Mouse (Mus musculus): ENCODE data around the gene Twist1. TPM values are rescaled to one million over a fixed set of nuclear protein-coding genes. Genes with fewer than 3 reads are reported as not detected.

The Twist1 gene
- total RNA-seq, 1 experiment from 2014 or later = 8.3 TPM

DNA sequence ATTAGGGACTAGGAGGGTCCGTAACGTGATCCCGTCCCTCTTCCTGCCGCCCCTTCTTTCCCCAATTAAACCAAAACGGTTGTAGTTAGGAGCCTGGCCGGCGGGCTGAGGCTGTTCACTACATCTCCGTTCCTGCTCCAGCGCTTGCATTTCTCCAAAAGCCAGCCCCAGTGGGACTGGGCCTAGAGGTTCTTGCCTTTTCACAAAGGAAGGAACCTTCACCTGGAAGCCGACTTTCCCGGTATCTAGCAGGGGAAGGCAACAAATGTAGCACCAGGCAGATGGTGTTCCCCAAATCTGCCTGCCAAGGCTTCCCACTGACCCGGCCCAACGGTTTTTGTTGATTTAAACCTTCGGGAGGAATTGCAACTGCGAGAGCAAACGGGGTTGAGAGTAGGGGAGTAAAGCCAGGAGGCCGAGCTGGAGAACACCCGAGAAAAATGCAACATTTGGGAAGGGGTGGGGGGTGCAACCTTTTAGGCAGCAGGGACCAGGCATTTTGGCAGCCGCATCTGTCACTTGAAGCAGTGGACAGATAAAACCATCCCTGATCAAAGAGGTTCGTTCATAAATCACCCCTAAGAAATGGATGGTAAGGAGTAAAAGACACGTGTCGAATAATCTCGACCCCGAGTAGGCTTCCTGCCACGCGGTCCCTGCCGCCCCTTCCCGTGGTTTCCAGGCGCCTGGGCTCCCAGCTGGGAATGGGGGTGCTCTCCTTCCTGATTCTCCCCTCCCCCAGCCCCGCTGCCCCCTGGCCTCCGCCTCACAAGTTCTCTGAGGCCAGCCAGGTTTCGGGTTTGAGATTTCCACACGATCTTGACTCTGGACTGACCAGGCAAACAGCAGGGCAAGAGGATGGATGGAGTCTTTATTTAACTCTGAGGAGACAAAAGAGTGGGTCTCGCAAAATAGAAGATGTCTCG, 9.3 kb downstream of the Twist1 start:
- peak; percentile 2 for DNase-seq

DNA sequence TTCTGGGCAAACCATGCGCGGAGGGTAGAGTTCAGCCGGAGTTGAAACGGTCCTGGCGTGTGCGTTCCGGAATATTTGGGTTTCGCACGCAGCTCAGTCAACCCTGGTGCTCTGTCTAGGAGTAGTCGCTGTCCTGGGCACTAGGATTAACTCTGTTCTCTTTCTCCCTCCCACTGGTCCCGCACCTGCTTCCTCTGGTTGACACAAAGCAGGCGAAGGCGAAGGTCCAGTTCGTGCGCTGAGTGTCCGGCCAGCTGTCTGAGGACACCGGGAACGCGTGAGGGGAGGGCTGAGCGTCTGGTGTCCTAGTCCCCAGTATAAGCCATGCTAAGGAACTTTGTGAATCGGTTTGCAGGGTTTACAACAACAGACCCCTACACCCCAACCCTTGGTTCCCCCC, 10.0 kb downstream of the Twist1 start:
- peak; percentile 5 for DNase-seq

DNA sequence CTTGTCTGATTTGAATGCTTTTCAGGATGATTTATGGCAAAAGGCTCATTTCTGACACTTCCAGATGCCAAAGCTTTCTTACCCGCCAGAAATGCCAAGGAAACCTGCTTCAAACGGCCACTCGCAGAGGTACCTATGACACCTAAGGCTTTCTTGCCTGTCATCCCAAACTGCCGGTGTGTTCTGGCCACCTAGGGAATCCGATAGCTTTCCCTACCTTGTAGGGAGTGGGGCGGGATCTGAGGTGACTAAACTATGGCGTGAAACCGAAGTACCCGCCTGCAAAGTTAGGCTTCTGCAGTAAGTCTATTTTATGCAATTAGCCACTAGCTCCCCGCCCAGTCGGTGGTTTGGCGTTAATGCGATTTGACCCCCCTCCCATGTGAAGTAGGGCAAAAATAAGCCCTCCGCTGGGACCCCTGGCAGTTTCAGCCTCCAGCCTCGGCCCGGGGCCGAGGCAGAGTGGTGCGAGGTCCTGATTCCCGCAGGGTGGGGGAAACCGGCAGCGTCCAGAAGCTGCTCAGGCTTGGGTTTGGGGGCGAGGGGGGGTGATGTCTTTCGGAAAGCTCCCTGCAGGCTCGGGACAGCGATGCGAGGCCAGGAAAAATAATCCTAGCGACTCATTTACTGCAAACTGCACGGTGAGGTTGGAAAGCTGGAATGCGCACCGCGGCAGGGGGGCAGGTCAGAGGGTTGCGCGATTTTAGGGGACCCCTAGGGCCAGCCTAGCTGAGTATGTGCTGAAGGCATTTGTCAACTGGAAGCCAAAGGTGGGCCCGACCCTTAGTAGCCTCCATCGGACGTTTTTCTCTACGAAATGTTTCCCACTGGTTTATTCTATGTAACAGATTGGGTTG, 10.8 kb downstream of the Twist1 start:
- DNase-seq = no peak

DNA sequence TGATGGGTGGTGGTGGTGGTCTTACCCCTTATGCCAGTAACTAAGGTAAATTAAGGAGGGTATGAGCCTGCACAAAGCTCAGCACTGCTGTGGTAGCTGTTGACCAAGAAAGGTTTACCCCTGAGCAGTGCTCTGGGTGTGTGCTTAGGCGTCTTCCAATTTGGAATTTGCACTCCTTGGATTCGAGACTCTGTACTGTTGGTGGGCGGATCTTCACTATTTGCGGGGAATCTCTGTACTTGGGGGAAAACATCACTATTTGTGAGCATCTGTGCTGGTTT, 11.4 kb downstream of the Twist1 start:
- no peak for DNase-seq

DNA sequence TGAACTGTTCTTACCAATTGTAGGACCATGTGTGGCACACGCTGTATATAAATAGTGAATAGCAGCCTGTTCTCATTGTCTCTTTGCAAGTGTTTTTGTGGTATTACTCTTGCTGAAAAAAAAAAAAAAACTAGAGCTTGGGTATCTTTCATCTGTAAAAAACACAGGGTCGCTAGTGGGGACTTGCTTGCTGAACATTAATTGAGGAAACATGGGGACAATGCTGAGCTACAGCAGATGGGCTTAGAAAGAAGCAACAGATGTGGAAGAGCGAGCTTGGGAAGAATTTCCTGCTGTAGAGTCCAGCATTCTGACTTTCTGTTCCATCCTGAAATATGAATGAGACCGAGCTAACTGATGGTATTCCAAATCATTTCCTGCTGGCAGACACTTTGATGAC, 22.7 kb downstream of the Twist1 start:
- no peak for DNase-seq

DNA sequence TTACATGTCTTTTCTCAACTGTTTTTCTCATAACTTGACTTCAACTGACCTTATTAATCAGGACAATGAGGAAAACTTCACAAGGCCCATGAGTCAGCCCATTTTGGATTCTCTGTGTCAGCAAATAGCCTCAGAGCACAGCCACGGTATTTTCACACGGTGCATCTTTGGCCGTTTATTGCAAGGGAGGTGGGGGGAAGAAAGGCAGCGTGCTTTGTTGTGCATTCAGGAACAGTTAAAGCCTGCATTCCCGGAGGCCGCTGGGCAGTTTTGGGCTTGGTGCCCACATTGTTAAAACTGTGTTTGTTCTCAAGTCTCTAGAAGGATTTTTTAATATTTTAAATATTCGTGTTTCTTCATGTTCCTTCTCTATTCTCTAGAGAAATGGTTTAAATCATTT, 24.0 kb downstream of the Twist1 start:
- DNase-seq = no peak

DNA sequence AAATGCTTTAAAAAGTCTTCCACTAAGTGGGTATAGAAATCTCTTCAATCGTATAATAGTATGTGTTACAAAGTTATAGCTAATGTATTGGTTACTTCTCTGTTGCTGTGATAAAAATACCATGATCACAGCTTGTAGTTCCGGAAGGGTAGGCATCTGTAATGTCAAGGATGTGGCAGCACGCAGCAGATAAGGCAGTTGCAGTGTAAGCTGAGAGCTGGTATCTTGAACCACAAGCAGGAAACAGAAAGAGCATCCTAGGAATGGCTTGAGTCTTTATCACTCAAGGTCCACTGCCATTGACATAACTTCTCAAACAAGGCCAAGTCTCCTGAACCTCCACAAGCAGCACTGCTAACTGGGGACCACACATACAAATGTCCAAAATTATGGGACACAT, 35.7 kb downstream of the Twist1 start:
- no peak for DNase-seq

Other genes with a start within 250 kb of the Twist1 start
- not detected in 2 replicates for gene Ferd3l, start 29.2 kb upstream of the Twist1 start, total RNA-seq (2021)